In the genomic region with DNA sequence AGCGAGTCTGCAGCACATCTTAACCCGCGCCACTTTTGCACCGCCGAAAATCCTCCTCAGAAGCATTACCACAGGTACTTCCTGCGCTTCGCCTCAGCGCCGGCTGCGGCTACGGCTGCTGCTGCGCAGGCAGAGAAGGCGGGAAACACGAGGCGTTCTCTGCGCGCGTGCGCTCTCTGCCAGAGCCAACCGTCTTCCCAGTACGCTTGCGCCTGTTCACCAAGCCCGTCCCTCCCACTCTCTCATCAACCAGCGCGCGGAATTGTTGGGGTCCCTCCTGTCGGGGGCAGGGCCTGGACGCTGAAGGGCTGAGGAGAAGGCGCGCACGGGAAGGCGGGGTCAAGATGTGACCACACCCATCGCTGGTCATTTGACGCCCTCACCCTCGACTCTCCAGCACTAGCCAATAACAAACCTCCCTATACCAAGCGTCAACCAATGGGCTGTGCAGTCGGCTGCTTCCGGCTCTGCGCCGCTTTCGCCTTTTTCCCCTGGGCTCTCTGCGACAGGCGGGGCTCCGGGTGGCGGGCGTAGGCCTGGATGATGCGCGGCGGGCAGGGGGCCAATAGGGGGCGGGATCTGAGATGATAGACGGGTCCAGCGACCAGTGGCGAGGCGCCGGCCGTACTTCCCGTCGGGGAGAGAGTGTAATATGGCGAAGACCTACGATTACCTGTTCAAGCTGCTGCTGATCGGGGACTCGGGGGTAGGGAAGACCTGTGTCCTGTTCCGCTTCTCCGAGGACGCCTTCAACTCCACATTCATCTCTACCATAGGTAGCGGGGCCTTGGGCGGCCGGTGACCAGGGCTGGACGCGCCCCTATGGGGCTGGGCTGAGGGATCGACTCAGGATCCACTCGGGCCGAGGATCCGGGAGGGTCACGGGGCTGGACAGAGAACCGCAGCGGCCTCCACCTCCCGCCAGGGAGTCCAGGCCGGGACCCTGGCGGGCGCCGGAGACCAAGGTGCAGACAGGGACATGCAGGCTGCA, we compare ENCODE assay signal across 8 mouse cellular contexts. TPM values are rescaled to one million over a fixed set of nuclear protein-coding genes. Genes with fewer than 3 reads are reported as not detected.
A peak's percentile ranks its signal among the peaks of the same experiment; 100 is the strongest.
DNase-seq lines count a peak whose midpoint lies in the region; ATAC-seq and TF ChIP-seq lines count a peak whose summit lies in the region.

TSS of gene Rab8a (plus strand) at position 494 of the 991 bp plus-strand sequence.

- intact Hi-C loops in heart, postnatal 36 days (cut with DNase I) = loop anchor here (5.0 kb wide), 1 partner anchor 254 kb away; the partner anchor contains the start of genes Zfp617 and Zfp882

- under 1% methylated on average over 81 of the region's 82 CpGs for WGBS in forebrain, embryonic 16.5 days
- WGBS in lung, embryonic 14.5 days = under 1% methylated on average over 79 of the region's 82 CpGs
- under 1% methylated on average over 82 of the region's 82 CpGs for WGBS in olfactory bulb, adult 2 months
- under 1% methylated on average over 82 of the region's 82 CpGs for WGBS in thymus, adult 2 months

- H3K4me2 ChIP-seq in forebrain, embryonic 16.5 days (ENCODE audit: low read length) = peak within 1 kb of the TSS; percentile 80
- H3K4me2 ChIP-seq in lung, embryonic 14.5 days = peak within 1 kb of the TSS; percentile 83

- peak; percentile 85 for TF ChIP-seq POLR2A in olfactory bulb, adult 2 months (IDR thresholded peaks at IDR 0.05; ENCODE audit: insufficient read depth, low read depth, low read length)
- peak; percentile 87 for TF ChIP-seq POLR2A in thymus, adult 2 months (IDR thresholded peaks at IDR 0.05; ENCODE audit: control insufficient read depth, extremely low read depth, insufficient read depth, low read length, poor library complexity)

- no peaks in the 10 kb centered on the region for H3K27me3 ChIP-seq in G1E (ENCODE audit: insufficient read depth, low read length)
- no peaks in the 10 kb centered on the region for H3K27me3 ChIP-seq in forebrain, embryonic 16.5 days (replicated peaks; ENCODE audit: control insufficient read depth, insufficient read depth, low read length)
- no peaks in the 10 kb centered on the region for H3K27me3 ChIP-seq in lung, embryonic 14.5 days (ENCODE audit: insufficient read depth, low read length)
- H3K27me3 ChIP-seq in thymus, adult 2 months (ENCODE audit: control insufficient read depth, insufficient read depth, low read length) = no peaks in the 10 kb centered on the region

- peak; percentile 100 for DNase-seq in G1E (ENCODE audit: low spot score)
- peak; percentile 100 for DNase-seq in cerebellum, adult 18-20 months
- DNase-seq in heart, postnatal 36 days = peak; percentile 100
- DNase-seq in layer of hippocampus, adult 2 months (ENCODE audit: low spot score in 2 of 2) = peak; percentile 100
- DNase-seq in lung, embryonic 14.5 days = peak; percentile 99
- peak; percentile 99 for DNase-seq in thymus, adult 2 months

- ATAC-seq in G1E (ENCODE audit: extremely low read depth, insufficient number of reproducible peaks, low FRiP score, poor library complexity, severe bottlenecking) = peak; percentile 96
- ATAC-seq in forebrain, embryonic 16.5 days = peak; percentile 98
- peak; percentile 99 for ATAC-seq in lung, embryonic 14.5 days (ENCODE audit: insufficient read depth)

- H3K9ac ChIP-seq in forebrain, embryonic 16.5 days (replicated peaks; ENCODE audit: low read depth, low read length) = peak within 1 kb of the TSS; percentile 84
- peak within 1 kb of the TSS; percentile 94 for H3K9ac ChIP-seq in lung, embryonic 14.5 days

- TF ChIP-seq CTCF in G1E (IDR thresholded peaks at IDR 0.05; ENCODE audit: low read depth, low read length) = no peak
- TF ChIP-seq CTCF in layer of hippocampus, adult 2 months (conservative IDR thresholded peaks at IDR 0.05) = no peak
- no peak; the same call in 1 of the 2 replicates for TF ChIP-seq CTCF in lung, embryonic 14.5 days (IDR thresholded peaks at IDR 0.05; ENCODE audit: low read depth)
- TF ChIP-seq CTCF in olfactory bulb, adult 2 months (IDR thresholded peaks at IDR 0.05; ENCODE audit: insufficient read depth, low read depth, low read length) = 0 out of 2 replicates have a peak, but pooled peaks have one; percentile 5
- TF ChIP-seq CTCF in thymus, adult 2 months (IDR thresholded peaks at IDR 0.05; ENCODE audit: borderline replicate concordance, control insufficient read depth, extremely low read depth, insufficient read depth, low read length, poor library complexity) = peak; percentile 52

- H3K36me3 ChIP-seq in G1E (replicated peaks) = peaks cover 59% of the 10 kb centered on the region
- H3K36me3 ChIP-seq in forebrain, embryonic 16.5 days (ENCODE audit: control insufficient read depth, insufficient read depth) = no peaks in the 10 kb centered on the region
- peaks cover 10% of the 10 kb centered on the region; the same call in 1 of the 2 replicates for H3K36me3 ChIP-seq in lung, embryonic 14.5 days (ENCODE audit: insufficient read depth)
- H3K36me3 ChIP-seq in thymus, adult 2 months (ENCODE audit: control insufficient read depth, insufficient read depth, low read length) = no peaks in the 10 kb centered on the region

- peaks cover 52% of the 10 kb centered on the region for H3K4me1 ChIP-seq in G1E (ENCODE audit: insufficient read depth, low read depth, low read length)
- peaks cover 17% of the 10 kb centered on the region for H3K4me1 ChIP-seq in forebrain, embryonic 16.5 days (replicated peaks; ENCODE audit: control insufficient read depth, insufficient read depth, low read length)
- peaks cover 6% of the 10 kb centered on the region for H3K4me1 ChIP-seq in lung, embryonic 14.5 days (ENCODE audit: insufficient read depth)
- peaks cover 8% of the 10 kb centered on the region for H3K4me1 ChIP-seq in olfactory bulb, adult 2 months (ENCODE audit: control insufficient read depth, insufficient read depth, low read length)
- peaks cover 15% of the 10 kb centered on the region for H3K4me1 ChIP-seq in thymus, adult 2 months (replicated peaks; ENCODE audit: control insufficient read depth, insufficient read depth, low read length)

- no peaks in the 10 kb centered on the region for H3K9me3 ChIP-seq in G1E (replicated peaks)
- H3K9me3 ChIP-seq in forebrain, embryonic 16.5 days (ENCODE audit: control insufficient read depth, low read length) = no peaks in the 10 kb centered on the region
- no peaks in the 10 kb centered on the region for H3K9me3 ChIP-seq in lung, embryonic 14.5 days (ENCODE audit: low read depth, low read length)

- H3K27ac ChIP-seq in forebrain, embryonic 16.5 days (ENCODE audit: low read length) = peak within 1 kb of the TSS; percentile 78
- H3K27ac ChIP-seq in layer of hippocampus, adult 2 months = peak within 1 kb of the TSS; percentile 93
- H3K27ac ChIP-seq in lung, embryonic 14.5 days (ENCODE audit: low read depth) = peak within 1 kb of the TSS; percentile 78; the same call in 1 of the 2 replicates
- H3K27ac ChIP-seq in olfactory bulb, adult 2 months (ENCODE audit: insufficient read depth, low read depth, low read length) = 0 out of 2 replicates have a peak within 1 kb of the TSS, but pooled peaks have one; percentile 38
- peak within 1 kb of the TSS; percentile 90 for H3K27ac ChIP-seq in thymus, adult 2 months (ENCODE audit: control insufficient read depth, insufficient read depth, low read length)

- H3K4me3 ChIP-seq in G1E (ENCODE audit: low read depth, low read length) = peak within 1 kb of the TSS; percentile 87
- H3K4me3 ChIP-seq in forebrain, embryonic 16.5 days (replicated peaks; ENCODE audit: low read length) = peak within 1 kb of the TSS; percentile 74
- peak within 1 kb of the TSS; percentile 92 for H3K4me3 ChIP-seq in layer of hippocampus, adult 2 months
- peak within 1 kb of the TSS; percentile 95 for H3K4me3 ChIP-seq in lung, embryonic 14.5 days (ENCODE audit: low read depth, low read length)
- H3K4me3 ChIP-seq in olfactory bulb, adult 2 months (ENCODE audit: insufficient read depth, low read depth, low read length) = peak within 1 kb of the TSS; percentile 93
- peak within 1 kb of the TSS; percentile 83 for H3K4me3 ChIP-seq in thymus, adult 2 months (ENCODE audit: control insufficient read depth, insufficient read depth, low read length)

RNA-seq across cellular contexts. Expression of gene Rab8a, which starts in this region (rescaled TPM):
- total RNA-seq in G1E (2014; fragmentation: Nextera tagmentation) = 63.9 and 77.0 TPM in 2 replicates
- 418 and 431 TPM in 2 replicates for total RNA-seq in G1E (2017)
- 51.8 and 63.6 TPM in 2 replicates for polyA plus RNA-seq in G1E (2012)
- 105 and 121 TPM in 2 replicates for polyA plus RNA-seq in forebrain, embryonic 16.5 days (2015; fragmentation: Nextera tagmentation; extraction: Ambion mirVana)
- 10 to 100 TPM; 18.6 to 26.0 TPM for total RNA-seq in heart, postnatal 36 days (2021)
- 10 to 100 TPM; 35.4 to 36.1 TPM for total RNA-seq in layer of hippocampus, adult 2 months (2021)
- polyA plus RNA-seq in lung, embryonic 14.5 days (2014; fragmentation: Nextera tagmentation; extraction: Ambion mirVana) = 90.0 and 103 TPM in 2 replicates
- polyA plus RNA-seq in olfactory bulb, adult 2 months (2012; ENCODE audit: insufficient read depth, insufficient read length, low replicate concordance, missing spikeins) = not detected in 2 replicates
- polyA plus RNA-seq in thymus, adult 2 months (2012; rRNA removed) = 95.8 and 112 TPM in 2 replicates

Comparison
In these comparisons a context has a peak if more than half of its experiments do, and no peak if none do; other contexts are left out.
1. Peak in every context shown above with its lines: DNase-seq, ATAC-seq, H3K4me3 ChIP-seq and H3K27ac ChIP-seq.
2. RNA of gene Rab8a (polyA plus RNA-seq): 105 to 121 TPM in forebrain, embryonic 16.5 days, 95.8 to 112 TPM in thymus, adult 2 months, 90.0 to 103 TPM in lung, embryonic 14.5 days and 51.8 to 63.6 TPM in G1E; not detected in olfactory bulb, adult 2 months; every median in the first group is over 10 times any median in the second.
3. CTCF ChIP-seq: peak in olfactory bulb, adult 2 months (single experiment) and thymus, adult 2 months (single experiment); none in G1E (single experiment), layer of hippocampus, adult 2 months (single experiment) and lung, embryonic 14.5 days (single experiment).
4. H3K27ac ChIP-seq: peak in every context shown above with its lines; median percentile 93 in layer of hippocampus, adult 2 months; 90 in thymus, adult 2 months; 78 in forebrain, embryonic 16.5 days; 78 in lung, embryonic 14.5 days; 38 in olfactory bulb, adult 2 months.